Mouse (Mus musculus) embryonic facial prominence, embryonic 14.5 days (tissue): ENCODE measurements around the gene Pigyl. TPM values are rescaled to one million over a fixed set of nuclear protein-coding genes. Genes with fewer than 3 reads are reported as not detected.
A peak's percentile ranks its signal among the peaks of the same experiment; 100 is the strongest.

Experiments used
- ATAC-seq: fragments of 200-750 bp; cut with Nextera tagmentation; 2 replicates; pipeline ENCODE4 v1.8.0; 2017; ENCODE audit warnings: low read depth, moderate number of reproducible peaks, moderate TSS enrichment
- DNase-seq: peaks from one replicate; pipeline ENCODE4 v3.0.0-alpha.2; 2015; ENCODE audit warnings: low spot score
- H3K27ac ChIP-seq: fragments of 300-500 bp; sonication (generic); replicated peaks from 2 replicates; pipeline ENCODE4 v1.5.1; 2014; ENCODE audit warnings: low read depth, mild to moderate bottlenecking, low read length, moderate library complexity
- H3K27me3 ChIP-seq: fragments of 300-500 bp; sonication (generic); replicated peaks from 2 replicates; pipeline ENCODE4 v1.6.1; 2014; ENCODE audit warnings: low read length; ENCODE audit not compliant: control insufficient read depth, insufficient read depth
- H3K36me3 ChIP-seq: fragments of 300-500 bp; sonication (generic); 2 replicates; pipeline ENCODE4 v1.6.1; 2014; ENCODE audit warnings: low read length, mixed read lengths; ENCODE audit not compliant: control insufficient read depth, insufficient read depth
- H3K4me1 ChIP-seq: fragments of 300-500 bp; sonication (generic); 2 replicates; pipeline ENCODE4 v1.6.1; 2014; ENCODE audit warnings: antibody characterized with exemption, low read length; ENCODE audit not compliant: control insufficient read depth, insufficient read depth
- H3K4me2 ChIP-seq: fragments of 300-500 bp; sonication (generic); 2 replicates; pipeline ENCODE4 v1.6.1; 2014; ENCODE audit warnings: low read depth, mild to moderate bottlenecking, low read length, moderate library complexity, mixed read lengths
- H3K4me3 ChIP-seq: fragments of 300-500 bp; sonication (generic); 2 replicates; pipeline ENCODE4 v1.5.1; 2014; ENCODE audit warnings: low read depth, mild to moderate bottlenecking, low read length
- H3K9ac ChIP-seq: fragments of 300-500 bp; sonication (generic); 2 replicates; pipeline ENCODE4 v1.6.1; 2014; ENCODE audit warnings: low read depth, mild to moderate bottlenecking, low read length, moderate library complexity, mixed read lengths
- H3K9me3 ChIP-seq: fragments of 300-500 bp; sonication (generic); 2 replicates; pipeline ENCODE4 v1.6.1; 2016; ENCODE audit warnings: low read length; ENCODE audit not compliant: control insufficient read depth
- WGBS: fragments of 180-500 bp; shearing (Covaris S2); extraction: QIAGEN DNeasy Blood & Tissue Kit; methylation state at CpG from one replicate; pipeline ENCODE4 v1.1.7; 2014; 5-methylcytosine and 5-hydroxymethylcytosine counted together
- polyA plus RNA-seq: library from polyadenylated mRNA; unstranded; fragments of >200 nt; fragmentation: Nextera tagmentation; extraction: Ambion mirVana; gene quantifications from 2 replicates; pipeline ENCODE4 v1.2.1, GENCODE M21; 2014

Gene Pigyl
- polyA plus RNA-seq, 1 experiment from 2014 or later, result 72.6 TPM

DNA sequence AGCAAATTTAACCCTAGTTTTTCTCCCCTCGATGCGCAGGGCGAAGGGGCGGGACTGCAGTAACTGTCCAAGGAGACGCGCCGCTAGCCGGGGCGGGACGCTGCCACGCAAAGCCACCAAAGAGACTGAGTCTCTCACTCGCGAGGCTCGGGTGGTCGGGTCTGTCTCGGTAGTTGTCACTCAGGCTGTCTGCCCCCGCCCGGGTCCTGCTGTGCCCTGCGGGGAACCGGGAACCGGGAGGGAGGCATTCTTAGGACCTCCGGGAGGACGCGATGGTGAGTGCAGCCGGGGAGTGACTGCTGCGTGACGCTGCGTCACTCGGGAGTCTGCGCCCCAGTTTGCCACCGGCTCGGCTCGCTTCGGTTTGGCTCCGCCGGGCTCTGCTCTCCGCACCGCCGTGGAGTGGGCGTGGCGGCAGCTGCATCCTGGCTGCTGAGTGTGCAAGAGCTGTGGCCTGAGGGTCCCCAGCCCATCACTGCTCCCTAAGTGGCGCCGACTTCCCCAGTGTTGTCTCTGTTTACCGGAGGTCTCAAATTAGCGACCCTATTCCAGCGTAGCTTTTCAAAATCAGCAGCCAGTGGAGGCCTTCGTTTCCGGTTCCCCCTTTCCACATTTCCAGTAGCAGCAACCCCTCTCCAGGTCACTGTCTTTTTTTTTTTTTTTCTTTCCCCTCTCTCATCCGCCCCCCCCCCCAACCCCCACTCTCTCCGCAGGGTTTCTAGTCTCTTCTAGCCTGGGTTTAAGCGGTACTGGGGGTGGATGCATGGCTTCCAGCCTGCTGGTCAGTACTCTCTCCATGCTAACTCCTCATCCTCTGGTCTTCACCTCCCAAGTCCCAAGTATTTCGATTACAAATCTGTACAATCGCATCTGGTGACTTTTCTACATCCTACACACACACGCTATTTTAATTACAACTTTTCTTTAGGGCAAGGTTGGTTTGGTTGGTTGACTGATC lies 8.3 kb downstream of the Pigyl start:
- Histone ChIP-seq H3K9me3 (peaks cover 5% of the 10 kb centered on the region; the same call in 1 of the 2 replicates), H3K4me1 (no peaks in the 10 kb centered on the region), H3K27ac (peak overlapping the region; percentile 52; the same call in 1 of the 2 replicates), H3K36me3 (no peaks in the 10 kb centered on the region), H3K4me2 (peak overlapping the region; percentile 90), H3K9ac (peak overlapping the region; percentile 76), H3K4me3 (peak overlapping the region; percentile 64), H3K27me3 (no peaks in the 10 kb centered on the region)
- DNase-seq (peak; percentile 72), ATAC-seq (peak; percentile 80)
- WGBS, result 3% methylated on average over 37 of the region's 54 CpGs

DNA sequence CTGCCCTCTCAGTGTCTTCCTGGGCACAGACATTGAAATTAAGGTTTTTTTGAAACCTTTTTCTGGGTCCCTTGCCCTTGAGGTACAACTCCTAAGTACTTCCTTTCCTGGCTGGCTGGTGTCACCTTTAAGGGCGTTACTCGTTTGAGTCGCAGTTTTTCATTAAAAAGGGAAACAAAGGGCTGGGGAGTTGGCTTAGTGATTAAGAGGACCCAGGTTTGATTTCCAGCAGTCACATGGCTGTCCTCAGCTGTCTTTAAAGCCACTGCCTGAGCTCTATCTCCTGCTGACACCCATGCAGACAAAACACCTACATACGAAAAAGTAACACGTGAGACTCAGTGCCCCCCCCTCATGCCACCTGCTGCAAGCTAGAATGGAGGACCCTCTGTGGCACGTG lies 9.3 kb downstream of the Pigyl start:
- Histone ChIP-seq H3K36me3 (no peaks in the 10 kb centered on the region), H3K9me3 (peaks cover 5% of the 10 kb centered on the region; the same call in 1 of the 2 replicates), H3K27ac (no peak overlapping the region), H3K4me2 (no peak overlapping the region), H3K4me1 (no peaks in the 10 kb centered on the region), H3K9ac (no peak overlapping the region), H3K4me3 (no peak overlapping the region), H3K27me3 (no peaks in the 10 kb centered on the region)
- DNase-seq, result no peak
- 41% methylated on average over 6 of the region's 6 CpGs for WGBS
- ATAC-seq, result no peak

DNA sequence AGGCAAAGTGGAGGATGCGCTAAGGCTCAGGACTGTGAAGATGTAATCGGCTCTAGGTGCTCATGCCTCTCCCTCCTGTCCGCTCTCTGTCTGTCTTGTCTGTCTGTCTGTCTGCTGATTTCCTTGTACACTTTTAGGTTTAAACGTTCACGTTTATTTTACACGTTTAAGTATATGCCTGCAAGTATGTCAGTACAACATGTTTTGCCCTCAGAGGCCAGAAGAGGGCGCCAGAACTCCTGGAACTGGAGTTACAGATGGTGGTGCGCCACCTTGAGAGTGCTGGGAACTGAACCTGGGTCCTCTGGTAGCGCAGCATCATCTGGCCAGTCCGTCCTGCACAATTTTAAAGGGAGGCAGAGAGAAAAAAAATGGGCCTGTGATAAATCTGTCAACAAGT lies 10.0 kb downstream of the Pigyl start:
- no peaks in the 10 kb centered on the region for H3K27me3 ChIP-seq
- H3K4me3 ChIP-seq, result no peak overlapping the region
- H3K9me3 ChIP-seq, result peaks cover 5% of the 10 kb centered on the region; the same call in 1 of the 2 replicates
- 92% methylated on average over 10 of the region's 10 CpGs for WGBS
- H3K27ac ChIP-seq, result no peak overlapping the region
- DNase-seq (no peak), ATAC-seq (no peak)
- no peak overlapping the region for H3K9ac ChIP-seq
- H3K36me3 ChIP-seq, result no peaks in the 10 kb centered on the region
- H3K4me1 ChIP-seq, result no peaks in the 10 kb centered on the region
- H3K4me2 ChIP-seq, result no peak overlapping the region

DNA sequence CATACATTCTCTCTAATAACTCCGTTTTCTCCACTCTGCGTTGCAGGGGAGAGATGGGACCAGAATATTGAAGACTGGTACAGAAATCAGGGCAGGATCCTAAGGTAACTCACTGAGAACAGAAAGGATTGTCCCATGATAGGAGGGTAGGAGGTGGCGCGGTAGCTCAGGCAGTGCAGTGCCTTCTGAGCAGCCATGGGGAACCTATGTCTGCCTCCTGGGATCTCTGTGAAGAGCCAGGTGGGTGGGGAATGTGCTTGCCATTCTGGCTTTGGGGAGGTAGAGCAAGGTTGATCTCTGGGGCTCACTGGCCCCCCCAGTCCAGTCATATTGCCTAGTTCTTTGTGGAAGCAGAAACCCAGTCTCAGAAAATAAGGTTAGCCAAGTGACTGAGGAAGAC lies 11.1 kb downstream of the Pigyl start:
- Histone ChIP-seq H3K27me3 (no peaks in the 10 kb centered on the region), H3K9ac (no peak overlapping the region), H3K36me3 (no peaks in the 10 kb centered on the region), H3K4me2 (no peak overlapping the region), H3K27ac (no peak overlapping the region), H3K4me1 (no peaks in the 10 kb centered on the region), H3K9me3 (peaks cover 5% of the 10 kb centered on the region; the same call in 1 of the 2 replicates), H3K4me3 (no peak overlapping the region)
- ATAC-seq, result no peak
- whole genome bisulfite sequencing, result 97% methylated on average over 4 of the region's 4 CpGs
- no peak for DNase-seq

DNA sequence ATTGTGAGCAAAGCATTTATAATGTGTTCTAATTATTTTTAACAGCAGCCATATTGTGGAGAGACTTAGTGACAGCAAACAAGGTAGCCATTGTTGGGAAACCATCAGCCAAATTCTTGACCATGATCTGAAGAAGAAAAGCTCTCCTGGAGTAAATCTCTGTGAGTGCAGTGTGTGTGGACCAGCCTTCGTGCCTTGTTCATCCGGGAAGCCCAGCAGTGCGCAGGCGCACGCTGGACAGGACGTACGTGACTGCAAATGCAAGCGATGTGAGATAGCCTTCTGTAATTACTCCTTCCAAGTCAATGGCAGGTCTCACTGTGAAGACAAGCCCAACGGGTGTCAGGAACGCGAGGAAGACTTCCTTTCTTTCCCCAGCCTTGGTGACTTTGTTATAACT lies 12.7 kb downstream of the Pigyl start:
- Histone ChIP-seq H3K4me3 (no peak overlapping the region), H3K27ac (no peak overlapping the region), H3K4me1 (no peaks in the 10 kb centered on the region), H3K36me3 (no peaks in the 10 kb centered on the region), H3K9ac (no peak overlapping the region), H3K4me2 (no peak overlapping the region), H3K27me3 (no peaks in the 10 kb centered on the region), H3K9me3 (peaks cover 5% of the 10 kb centered on the region; the same call in 1 of the 2 replicates)
- 95% methylated on average over 11 of the region's 11 CpGs for WGBS
- ATAC-seq (no peak), DNase-seq (no peak)

DNA sequence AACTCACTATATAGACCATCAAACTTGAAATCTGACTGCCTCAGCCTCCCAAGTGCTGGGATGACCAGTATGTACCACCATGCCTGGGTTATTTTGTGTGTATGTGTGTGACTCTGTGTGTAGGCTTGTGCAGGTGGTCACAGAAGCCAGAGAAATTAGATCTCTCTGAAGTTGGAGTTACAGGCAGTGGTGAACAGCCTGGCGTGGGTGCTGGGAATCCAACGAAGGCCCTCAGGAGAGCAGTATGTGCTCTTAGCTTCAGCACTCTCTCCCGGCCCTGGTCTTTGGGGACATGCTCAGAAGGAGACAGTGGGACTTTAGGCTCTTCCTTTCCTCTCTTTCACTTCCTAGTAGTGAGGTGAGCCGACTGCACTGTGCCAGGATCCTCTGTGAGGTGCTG lies 15.7 kb downstream of the Pigyl start:
- no peak overlapping the region for H3K4me2 ChIP-seq
- no peaks in the 10 kb centered on the region for H3K27me3 ChIP-seq
- no peaks in the 10 kb centered on the region for H3K4me1 ChIP-seq
- H3K27ac ChIP-seq, result no peak overlapping the region
- no peak overlapping the region for H3K9ac ChIP-seq
- DNase-seq, result no peak
- ATAC-seq, result no peak
- no peak overlapping the region for H3K4me3 ChIP-seq
- no peaks in the 10 kb centered on the region for H3K36me3 ChIP-seq
- H3K9me3 ChIP-seq, result 0 out of 2 replicates have a peak, but pooled peaks cover 5% of the 10 kb centered on the region
- WGBS, result 82% methylated on average over 4 of the region's 4 CpGs

DNA sequence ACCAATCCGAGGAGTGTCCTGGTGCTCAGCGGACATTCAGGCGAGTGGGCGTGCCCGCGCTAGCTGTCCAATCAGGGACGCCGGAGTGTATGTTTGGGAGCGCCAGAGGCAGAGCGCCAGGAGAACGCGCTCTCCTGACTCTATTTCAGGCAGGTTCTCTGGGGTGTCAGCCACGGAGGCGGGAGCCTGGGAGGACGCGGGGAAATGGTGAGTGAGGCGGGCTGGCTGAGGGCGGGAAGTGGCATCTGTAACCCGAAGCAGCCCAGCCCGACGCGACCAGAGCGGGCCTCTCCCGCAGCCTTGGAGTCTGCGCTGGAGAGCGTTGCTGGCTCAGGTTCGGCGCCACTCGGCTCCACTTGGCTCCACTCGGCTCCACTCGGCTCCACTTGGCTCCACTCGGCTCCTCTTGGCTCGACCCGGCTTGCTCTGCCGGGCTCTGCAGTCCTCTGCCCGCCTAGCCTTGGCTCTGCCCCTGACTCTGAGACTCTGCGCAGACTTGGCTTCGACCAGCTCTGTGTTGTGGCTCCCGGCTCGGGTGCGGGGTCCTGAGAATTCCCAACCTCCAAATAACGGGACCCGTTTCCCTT lies 31.5 kb downstream of the Pigyl start, which contains the start of gene Zfp872:
Gene Zfp872, plus strand, starts transcription at position 66 of the 587 bp plus-strand sequence.
- Histone ChIP-seq H3K4me2 (peak within 1 kb of the TSS; percentile 75), H3K27ac (no peak within 1 kb of the TSS), H3K36me3 (no peaks in the 10 kb centered on the region), H3K9ac (peak within 1 kb of the TSS; percentile 61), H3K27me3 (no peaks in the 10 kb centered on the region), H3K4me3 (peak within 1 kb of the TSS; percentile 44), H3K4me1 (no peaks in the 10 kb centered on the region), H3K9me3 (peaks cover 14% of the 10 kb centered on the region; the same call in 1 of the 2 replicates)
- DNase-seq, result peak; percentile 80
- WGBS, result 17% methylated on average over 40 of the region's 43 CpGs
- peak; percentile 87 for ATAC-seq

DNA sequence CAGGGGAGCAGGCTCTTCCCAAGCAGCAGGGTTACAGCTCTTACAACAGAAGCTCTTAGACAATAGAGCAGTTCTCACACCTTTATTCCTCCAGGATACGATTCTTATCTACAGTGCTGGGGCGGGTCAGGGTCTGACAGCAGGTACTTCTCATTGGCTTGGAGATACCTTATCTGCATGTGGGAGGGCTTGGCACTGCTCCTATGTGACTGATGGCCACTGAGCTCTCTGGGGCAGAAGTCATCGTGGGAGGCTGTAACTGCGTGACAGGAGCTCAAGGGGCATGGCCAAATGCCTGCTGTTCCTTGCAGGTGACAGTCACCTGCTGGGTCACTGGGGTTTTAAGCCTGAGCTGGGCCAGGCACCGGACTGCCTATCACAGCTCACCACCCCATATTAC lies 39.8 kb downstream of the Pigyl start:
- DNase-seq (no peak), ATAC-seq (no peak)
- Histone ChIP-seq H3K36me3 (no peaks in the 10 kb centered on the region), H3K9ac (no peak overlapping the region), H3K9me3 (peaks cover 34% of the 10 kb centered on the region), H3K4me3 (no peak overlapping the region), H3K4me2 (no peak overlapping the region), H3K4me1 (no peaks in the 10 kb centered on the region), H3K27me3 (no peaks in the 10 kb centered on the region), H3K27ac (no peak overlapping the region)
- WGBS, result 58% methylated on average over 4 of the region's 5 CpGs
